Mouse (Mus musculus) MN1 (cell line): ENCODE data around the gene Ran.

Experiments used
- DNase-seq: peaks from one replicate; pipeline ENCODE4 v3.0.0-alpha.2; 2016; ENCODE audit warnings: low spot score

The Ran gene

DNA sequence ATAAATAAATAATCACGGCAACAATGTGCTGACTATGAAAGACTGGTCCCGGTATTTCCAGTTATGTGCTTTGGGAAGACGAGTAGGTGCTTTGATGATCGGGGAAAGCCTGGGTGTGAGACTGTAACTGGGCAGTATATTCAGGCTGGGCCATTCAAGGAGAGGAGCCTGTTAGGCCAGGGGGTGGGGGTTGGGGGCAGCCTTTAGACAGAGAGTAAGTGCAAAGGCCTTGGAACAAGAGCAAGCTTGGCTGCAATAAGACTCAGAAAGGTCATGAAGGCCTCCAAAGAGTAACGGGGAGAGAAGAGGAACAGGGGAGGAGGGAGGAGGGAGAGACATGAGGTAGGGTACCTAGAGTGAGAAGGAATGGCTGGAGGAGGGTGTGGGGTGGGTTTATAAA lies 4.3 kb upstream of the Ran start:
- DNase-seq: no peak

GRCm38 (mm10) chr5:129016370-129016769 lies 3.5 kb upstream of the Ran start:
- DNase-seq: no peak

GRCm38 (mm10) chr5:129018782-129019489 lies 933 bp upstream of the Ran start:
- peak; percentile 56 for DNase-seq

GRCm38 (mm10) chr5:129020300-129020668 lies 415 bp downstream of the Ran start:
- DNase-seq: peak; percentile 83

DNA sequence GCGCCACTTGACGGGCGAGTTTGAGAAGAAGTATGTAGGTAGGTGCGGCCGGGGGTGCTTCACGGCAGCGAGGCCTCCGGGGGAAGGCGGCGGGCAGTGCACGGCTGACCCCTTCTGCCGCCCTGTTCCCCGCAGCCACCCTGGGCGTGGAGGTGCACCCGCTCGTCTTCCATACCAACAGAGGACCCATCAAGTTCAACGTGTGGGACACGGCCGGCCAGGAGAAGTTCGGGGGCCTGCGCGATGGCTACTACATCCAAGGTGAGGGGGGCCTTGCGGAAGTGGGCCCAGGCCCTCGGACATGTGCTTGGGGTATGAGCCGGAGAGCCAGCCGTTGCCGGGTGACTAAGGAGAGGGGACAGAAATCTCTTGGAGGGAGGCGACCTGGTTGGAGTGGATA lies 862 bp downstream of the Ran start:
- DNase-seq: peak; percentile 40

DNA sequence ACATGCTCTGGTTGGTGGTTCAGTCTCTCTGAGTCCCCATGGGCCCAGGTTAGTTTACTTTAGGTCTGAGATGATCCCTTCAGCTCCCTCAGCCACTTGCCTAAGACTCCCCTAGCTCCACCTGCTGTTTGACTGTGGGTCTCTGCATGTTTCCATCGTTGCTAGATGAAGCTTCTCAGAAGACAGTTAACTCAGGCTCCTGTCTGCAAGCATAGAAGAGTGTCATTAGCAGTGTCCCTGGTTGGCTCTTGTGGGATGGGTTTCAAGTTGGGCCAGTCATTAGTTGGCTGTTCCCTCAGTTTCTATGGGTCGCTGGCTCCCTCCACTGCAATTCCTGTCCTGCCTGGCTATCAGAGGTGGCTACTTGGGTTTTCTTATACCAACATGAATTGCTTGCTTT lies 5.2 kb downstream of the Ran start:
- no peak for DNase-seq

DNA sequence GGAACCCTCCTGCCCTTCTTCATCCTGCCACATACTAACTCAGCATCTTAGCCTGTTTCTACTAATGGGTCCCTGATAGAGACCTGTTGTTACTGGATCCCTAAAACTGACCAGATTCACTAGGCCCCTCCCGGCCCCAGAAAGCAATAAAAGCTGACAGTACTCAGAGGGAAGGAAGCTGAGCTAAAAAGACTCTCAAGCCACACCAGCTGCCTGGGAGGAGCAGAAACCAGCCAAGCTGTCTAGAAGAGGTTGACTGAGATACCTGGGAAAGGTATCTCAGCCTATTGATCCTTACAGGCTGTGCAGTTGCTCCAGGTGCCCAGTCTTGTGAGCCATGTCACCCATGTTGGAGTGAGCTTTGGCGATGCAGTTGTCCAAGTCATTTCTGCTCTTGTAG lies 5.9 kb downstream of the Ran start:
- no peak for DNase-seq

- DNase-seq: no peak
Observed at GRCm38 (mm10) chr5:129026171-129026570, 6.3 kb downstream of the Ran start.

GRCm38 (mm10) chr5:129026637-129027036 lies 6.8 kb downstream of the Ran start:
- no peak for DNase-seq

- no peak for DNase-seq
Observed at GRCm38 (mm10) chr5:129029131-129029723, 9.4 kb downstream of the Ran start.

- no peak for DNase-seq
Observed at GRCm38 (mm10) chr5:129036678-129037077, 16.8 kb downstream of the Ran start.

- no peak for DNase-seq
Observed at GRCm38 (mm10) chr5:129037739-129038138, 17.9 kb downstream of the Ran start.

- DNase-seq: no peak
Observed at GRCm38 (mm10) chr5:129045641-129046580, 26.0 kb downstream of the Ran start.

GRCm38 (mm10) chr5:129049372-129049771 lies 29.5 kb downstream of the Ran start:
- peak; percentile 40 for DNase-seq

- DNase-seq: no peak
Observed at GRCm38 (mm10) chr5:129051910-129052309, 32.0 kb downstream of the Ran start.

- peak; percentile 30 for DNase-seq
Observed at GRCm38 (mm10) chr5:129052636-129053355, 32.9 kb downstream of the Ran start.

DNA sequence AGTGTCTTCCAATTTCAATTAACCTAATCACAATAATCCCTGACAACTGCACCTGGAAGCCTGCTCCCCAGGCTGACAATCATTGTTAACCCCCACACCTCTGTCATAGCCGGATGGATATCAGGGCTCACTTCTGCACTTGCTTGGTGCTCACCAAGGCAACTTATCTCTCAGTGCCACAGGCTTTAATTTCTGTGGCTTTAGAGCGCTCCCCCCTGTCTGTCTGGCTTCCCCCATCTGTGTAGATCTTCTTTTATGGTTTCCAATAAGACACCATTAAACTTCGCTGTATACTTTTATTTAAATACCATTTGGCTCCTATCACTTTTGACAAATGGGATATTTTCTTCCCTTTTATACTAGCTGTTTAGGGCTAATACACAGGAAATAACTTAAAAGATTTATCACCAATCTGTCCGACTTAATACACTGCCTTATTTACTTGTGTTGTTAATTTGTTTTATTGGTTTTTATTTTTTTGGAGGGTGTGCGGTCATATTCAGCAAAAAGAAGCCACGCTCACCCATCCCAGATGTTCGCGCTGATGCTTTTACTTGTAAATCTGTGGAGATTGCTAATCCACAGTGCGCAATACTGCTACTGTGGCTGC lies 34.9 kb downstream of the Ran start:
- DNase-seq: no peak

GRCm38 (mm10) chr5:129059116-129059515 lies 39.2 kb downstream of the Ran start:
- no peak for DNase-seq

DNA sequence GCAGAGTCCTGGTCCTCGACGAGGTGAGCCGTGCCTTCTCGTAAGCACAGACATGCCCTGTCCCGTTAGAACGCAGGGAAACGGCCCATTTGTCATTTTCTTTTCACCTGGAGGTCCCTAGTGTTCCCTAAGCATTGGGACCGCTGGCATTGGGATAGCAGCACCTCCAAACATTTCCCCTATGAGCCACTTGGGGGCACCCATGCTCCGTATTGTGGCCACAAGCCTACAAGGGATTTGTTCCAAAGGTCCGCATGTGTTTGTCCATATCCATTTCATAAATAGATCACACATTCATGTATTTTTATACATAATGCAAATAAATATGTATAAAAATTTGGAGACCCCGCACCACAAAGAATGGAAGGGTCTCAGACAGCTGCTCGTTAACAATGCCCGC lies 41.7 kb downstream of the Ran start:
- DNase-seq: peak; percentile 78

DNA sequence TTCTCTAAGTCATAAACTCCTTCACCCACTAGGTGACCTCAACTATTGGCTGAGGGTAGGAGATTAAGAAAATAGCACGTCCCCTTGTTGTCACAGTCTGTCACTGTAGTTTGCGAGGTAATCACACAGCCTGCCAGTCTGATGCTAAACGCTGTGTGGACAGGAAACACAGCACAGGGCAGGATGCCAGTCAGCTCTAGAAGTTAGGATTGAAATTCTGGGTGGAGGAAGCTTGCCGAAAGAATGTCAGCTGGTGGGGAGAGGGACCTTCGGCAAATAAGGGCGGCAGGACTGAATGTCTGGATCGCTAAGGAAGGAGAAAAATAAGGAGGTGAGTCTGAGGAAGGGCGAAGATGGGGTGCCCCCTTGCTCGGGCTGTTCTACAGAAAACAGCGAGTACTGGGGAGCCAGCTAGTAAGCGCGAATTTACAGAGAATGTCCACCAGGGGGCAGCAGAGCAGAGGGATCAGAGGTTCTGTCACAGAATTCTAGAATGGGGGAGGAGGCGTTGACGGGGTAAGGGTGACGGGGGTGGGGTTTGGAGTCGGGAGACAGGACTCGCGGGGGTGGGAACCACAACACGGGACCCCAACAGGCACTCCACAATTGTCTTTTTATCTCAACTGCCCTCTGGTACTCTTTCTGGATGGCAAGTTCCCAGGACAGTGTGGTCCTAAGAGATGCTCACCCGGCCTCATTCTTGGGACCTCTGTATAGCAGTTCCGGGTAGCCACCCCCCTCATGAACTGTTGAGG lies 43.3 kb downstream of the Ran start:
- peak; percentile 87 for DNase-seq

DNA sequence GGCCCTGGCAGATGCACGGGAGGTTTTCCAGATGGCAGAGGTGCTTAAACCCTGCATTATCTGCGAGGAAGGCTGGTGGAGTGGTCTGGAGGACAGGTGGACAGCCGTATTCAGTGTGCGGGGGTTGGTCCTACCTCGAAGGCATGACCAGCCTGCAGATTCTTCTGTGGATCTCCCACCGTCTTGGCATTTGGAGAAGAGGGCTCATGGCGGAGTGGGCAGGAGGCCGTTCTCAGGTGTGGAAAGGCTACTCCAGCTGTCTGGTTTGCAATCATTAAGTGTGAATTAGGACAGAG lies 43.9 kb downstream of the Ran start:
- DNase-seq: no peak
